Mouse (Mus musculus) CH12.LX (cell line): Measurements from ENCODE around the gene Ptpn5. TPM values are rescaled to one million over a fixed set of nuclear protein-coding genes. Genes with fewer than 3 reads are reported as not detected.

Experiments
- DNase-seq: peaks from one replicate; pipeline ENCODE4 v3.0.0-alpha.2; 2013; ENCODE audit errors: extremely low read depth
- H3K27ac ChIP-seq: 2 replicates; pipeline ENCODE4 v1.5.1; 2012; ENCODE audit warnings: low read depth, mild to moderate bottlenecking, control low read depth, moderate library complexity; ENCODE audit not compliant: insufficient read depth
- H3K27me3 ChIP-seq: replicated peaks from 2 replicates; pipeline ENCODE3; 2012; ENCODE audit warnings: inconsistent platforms
- H3K36me3 ChIP-seq, 2 experiments: replicated peaks in 1 of 2; 2 replicates each; pipeline versions ENCODE3 to v1.6.1; 2012; ENCODE audit warnings: inconsistent platforms in 1 of 2, low read length in 1 of 2, mild to moderate bottlenecking in 1 of 2, mixed read lengths in 1 of 2, moderate library complexity in 1 of 2; ENCODE audit not compliant: control insufficient read depth in 1 of 2, insufficient read depth in 1 of 2
- H3K4me1 ChIP-seq, 2 experiments: 2 replicates each; pipeline ENCODE4 v1.6.1; 2012; ENCODE audit warnings: inconsistent platforms in 1 of 2, moderate library complexity in 1 of 2; ENCODE audit not compliant: insufficient read depth in 2 of 2, control insufficient read depth in 1 of 2
- H3K4me2 ChIP-seq: 2 replicates; pipeline ENCODE4 v1.6.1; 2012; ENCODE audit warnings: low read depth, mild to moderate bottlenecking, control low read depth; ENCODE audit not compliant: poor library complexity, insufficient read depth, severe bottlenecking
- H3K4me3 ChIP-seq, 3 experiments: fragments of 150-350 bp in 1 of 3; sonication (generic) in 1 of 3; replicated peaks in 1 of 3; 2 replicates each; pipeline versions ENCODE3 to v1.5.1; 2011 to 2012; ENCODE audit warnings: low read depth in 2 of 3, low read length in 2 of 3, mild to moderate bottlenecking in 2 of 3, moderate library complexity in 2 of 3, control low read depth in 1 of 3, improper control_type of control experiment in 1 of 3, inconsistent platforms in 1 of 3, mixed read lengths in 1 of 3; ENCODE audit not compliant: poor library complexity in 1 of 3
- H3K79me2 ChIP-seq: replicated peaks from 2 replicates; pipeline ENCODE4 v1.6.1; 2012; ENCODE audit warnings: mild to moderate bottlenecking, moderate library complexity; ENCODE audit not compliant: control insufficient read depth, poor library complexity, insufficient read depth, severe bottlenecking; ENCODE audit errors: extremely low read depth
- H3K9ac ChIP-seq: 2 replicates; pipeline ENCODE4 v1.6.1; 2012; ENCODE audit warnings: low read depth, mild to moderate bottlenecking, control low read depth, moderate library complexity; ENCODE audit not compliant: insufficient read depth
- H3K9me3 ChIP-seq: replicated peaks from 2 replicates; pipeline ENCODE3; 2012; ENCODE audit warnings: low read length, inconsistent platforms, mixed read lengths
- BHLHE40 ChIP-seq: IDR thresholded peaks from 2 replicates; pipeline ENCODE4 v1.6.1; 2011; ENCODE audit warnings: mild to moderate bottlenecking, low read depth, low read length, improper control_type of control experiment
- CHD1 ChIP-seq: IDR thresholded peaks from 2 replicates; pipeline ENCODE4 v1.6.1; 2012; ENCODE audit warnings: low read depth, low read length, improper control_type of control experiment, inconsistent platforms
- CHD2 ChIP-seq: IDR thresholded peaks from 2 replicates; pipeline ENCODE4 v1.6.1; 2011; ENCODE audit warnings: low read length, improper control_type of control experiment
- CTCF ChIP-seq, 2 experiments: IDR thresholded peaks in 1 of 2; conservative IDR thresholded peaks in 1 of 2; 2 replicates each; pipeline ENCODE4 v1.5.1; 2011 to 2012; ENCODE audit warnings: low read depth in 2 of 2, low read length in 2 of 2, improper control_type of control experiment in 1 of 2, inconsistent platforms in 1 of 2, mild to moderate bottlenecking in 1 of 2, moderate library complexity in 1 of 2
- E2F4 ChIP-seq: IDR thresholded peaks from 2 replicates; pipeline ENCODE4 v1.6.1; 2011; ENCODE audit warnings: low read depth, low read length, improper control_type of control experiment; ENCODE audit not compliant: insufficient replicate concordance
- ELF1 ChIP-seq: IDR thresholded peaks from 2 replicates; pipeline ENCODE4 v1.6.1; 2014; ENCODE audit warnings: low read depth, mild to moderate bottlenecking, inconsistent platforms, low read length, improper control_type of control experiment
- EP300 ChIP-seq: IDR thresholded peaks from 2 replicates; pipeline ENCODE4 v1.6.1; 2011; ENCODE audit warnings: low read length, improper control_type of control experiment
- ETS1 ChIP-seq: conservative IDR thresholded peaks from 2 replicates; pipeline ENCODE4 v1.6.1; 2012; ENCODE audit warnings: low read depth, mild to moderate bottlenecking, inconsistent platforms, low read length, improper control_type of control experiment, moderate library complexity
- GABPA ChIP-seq: IDR thresholded peaks from 2 replicates; pipeline ENCODE4 v1.6.1; 2012; ENCODE audit warnings: low read depth, low read length, improper control_type of control experiment, inconsistent platforms; ENCODE audit not compliant: insufficient replicate concordance
- HCFC1 ChIP-seq: IDR thresholded peaks from 2 replicates; pipeline ENCODE4 v1.6.1; 2012; ENCODE audit warnings: low read depth, mild to moderate bottlenecking, inconsistent platforms, low read length, improper control_type of control experiment
- IRF4 ChIP-seq: IDR thresholded peaks from 2 replicates; pipeline ENCODE4 v1.6.1; 2014; ENCODE audit warnings: low read depth, mild to moderate bottlenecking, inconsistent platforms, low read length, improper control_type of control experiment
- JUN ChIP-seq: IDR thresholded peaks from 2 replicates; pipeline ENCODE4 v1.6.1; 2011; ENCODE audit warnings: low read depth, mild to moderate bottlenecking, low read length, improper control_type of control experiment, moderate library complexity; ENCODE audit not compliant: insufficient read depth
- KAT2A ChIP-seq: IDR thresholded peaks from 2 replicates; pipeline ENCODE4 v1.6.1; 2012; ENCODE audit warnings: low read length, improper control_type of control experiment, inconsistent platforms; ENCODE audit not compliant: insufficient replicate concordance
- MAFK ChIP-seq: IDR thresholded peaks from 2 replicates; pipeline ENCODE4 v1.6.1; 2011; ENCODE audit warnings: low read length, improper control_type of control experiment; ENCODE audit not compliant: insufficient replicate concordance
- MAX ChIP-seq: IDR thresholded peaks from 2 replicates; pipeline ENCODE4 v1.6.1; 2011; ENCODE audit warnings: low read length, improper control_type of control experiment
- MEF2A ChIP-seq: IDR thresholded peaks from 2 replicates; pipeline ENCODE4 v1.6.1; 2014; ENCODE audit warnings: low read depth, mild to moderate bottlenecking, inconsistent platforms, low read length, improper control_type of control experiment, borderline replicate concordance
- MXI1 ChIP-seq: IDR thresholded peaks from 2 replicates; pipeline ENCODE4 v1.6.1; 2011; ENCODE audit warnings: mild to moderate bottlenecking, low read depth, low read length, improper control_type of control experiment
- MYC ChIP-seq: IDR thresholded peaks from 2 replicates; pipeline ENCODE4 v1.6.1; 2011; ENCODE audit warnings: low read depth, mild to moderate bottlenecking, improper control_type of control experiment, low read length
- NELFE ChIP-seq: IDR thresholded peaks from 2 replicates; pipeline ENCODE4 v1.6.1; 2011; ENCODE audit warnings: low read depth, low read length, improper control_type of control experiment
- NRF1 ChIP-seq: IDR thresholded peaks from 2 replicates; pipeline ENCODE4 v1.6.1; 2014; ENCODE audit warnings: low read depth, mild to moderate bottlenecking, inconsistent platforms, low read length, improper control_type of control experiment, moderate library complexity
- PAX5 ChIP-seq: IDR thresholded peaks from 2 replicates; pipeline ENCODE4 v1.6.1; 2012; ENCODE audit warnings: low read length, inconsistent platforms, mixed read lengths
- POLR2A ChIP-seq: IDR thresholded peaks from 2 replicates; pipeline ENCODE4 v1.6.1; 2011; ENCODE audit warnings: low read depth, mild to moderate bottlenecking, improper control_type of control experiment, low read length
- RCOR1 ChIP-seq: conservative IDR thresholded peaks from 2 replicates; pipeline ENCODE4 v1.6.1; 2012; ENCODE audit warnings: low read depth, mild to moderate bottlenecking, inconsistent platforms, low read length, improper control_type of control experiment
- SIN3A ChIP-seq: IDR thresholded peaks from 2 replicates; pipeline ENCODE4 v1.6.1; 2012; ENCODE audit warnings: low read length, improper control_type of control experiment, inconsistent platforms
- TBP ChIP-seq: conservative IDR thresholded peaks from 2 replicates; pipeline ENCODE4 v1.6.1; 2011; ENCODE audit warnings: low read depth, low read length, improper control_type of control experiment
- TCF12 ChIP-seq: IDR thresholded peaks from 2 replicates; pipeline ENCODE4 v1.6.1; 2014; ENCODE audit warnings: low read depth, mild to moderate bottlenecking, inconsistent platforms, low read length, improper control_type of control experiment
- UBTF ChIP-seq: IDR thresholded peaks from 2 replicates; pipeline ENCODE4 v1.6.1; 2012; ENCODE audit warnings: low read depth, mild to moderate bottlenecking, inconsistent platforms, low read length, improper control_type of control experiment, moderate library complexity
- USF1 ChIP-seq: IDR thresholded peaks from 2 replicates; pipeline ENCODE4 v1.6.1; 2014; ENCODE audit warnings: low read depth, mild to moderate bottlenecking, inconsistent platforms, low read length, improper control_type of control experiment
- USF2 ChIP-seq: conservative IDR thresholded peaks from 2 replicates; pipeline ENCODE4 v1.6.1; 2011; ENCODE audit warnings: low read depth, low read length, improper control_type of control experiment
- ZKSCAN1 ChIP-seq: IDR thresholded peaks from 2 replicates; pipeline ENCODE4 v1.6.1; 2012; ENCODE audit warnings: low read depth, inconsistent platforms, low read length, improper control_type of control experiment, borderline replicate concordance
- dilution Hi-C: fragments of 300-500 bp; cut with MboI; formaldehyde crosslinking; loops from 2 replicates; pipeline ENCODE4 v1.14.3; 2020; ENCODE audit warnings: low sequenced_read_pairs; ENCODE audit not compliant: extremely low pct_unique_long_range_greater_than_20kb, extremely low pct_ligation_motif_present
- in situ Hi-C: fragments of 300-500 bp; cut with MboI; formaldehyde crosslinking; loops from 3 replicates; pipeline ENCODE4 v1.14.3; 2019; ENCODE audit warnings: low sequenced_read_pairs, low pct_ligation_motif_present, low pct_unique_long_range_greater_than_20kb, mixed read lengths
- polyA plus RNA-seq: library from polyadenylated mRNA; unstranded; fragments of >175 nt; gene quantifications from 2 replicates; pipeline ENCODE4 v1.2.1, GENCODE M21; 2012; ENCODE audit warnings: low read depth; ENCODE audit not compliant: insufficient read length
- total RNA-seq, 2 experiments: library from RNA; depleted of rRNA; stranded (reverse); fragments of 300-350 nt in 1 of 2; fragments of >200 nt in 1 of 2; gene quantifications; 2 replicates each; pipeline ENCODE4 v1.2.3; 2012 to 2014

The Ptpn5 gene
- total and polyA plus RNA-seq, 3 experiments, result 0.90 to 3.4 (median 1.9) TPM

- Histone ChIP-seq H3K4me2 (no peak overlapping the region), H3K27me3 (no peaks in the 10 kb centered on the region), H3K27ac (no peak overlapping the region), H3K4me3 (no peak overlapping the region), H3K4me1 (peaks cover 10 to 49% of the 10 kb centered on the region in 2 experiments), H3K36me3 (no peaks in the 10 kb centered on the region), H3K9ac (no peak overlapping the region), H3K9me3 (no peaks in the 10 kb centered on the region), H3K79me2 (no peaks in the 10 kb centered on the region)
- DNase-seq, result no peak
- in situ Hi-C loops, result loop anchor here (5.0 to 10.0 kb wide), 2 partner anchors 62 to 179 kb away; no protein-coding TSS in a partner anchor
- TF ChIP-seq GABPA (no peak), PAX5 (no peak), CTCF (conservative IDR thresholded peaks at IDR 0.05 in 1 of 2, IDR thresholded peaks at IDR 0.05 in 1 of 2; ENCODE audit: low read depth in 2 of 2, low read length in 2 of 2) (no peak), MAFK (no peak), E2F4 (no peak), CHD1 (no peak), USF2 (no peak), KAT2A (no peak), UBTF (no peak), MAX (no peak)
- dilution Hi-C loops, result no loop called here
Observed at GRCm38 (mm10) chr7:47144299-47144698, 10.8 kb upstream of the Ptpn5 start.

- peak; percentile 86 for DNase-seq
- peak overlapping the region in 1 of 3 experiments; percentile 15 for H3K4me3 ChIP-seq
- peak overlapping the region; percentile 96 for H3K27ac ChIP-seq
- no peaks in the 10 kb centered on the region for H3K27me3 ChIP-seq
- H3K36me3 ChIP-seq, result no peaks in the 10 kb centered on the region
- peak overlapping the region; percentile 18 for H3K4me2 ChIP-seq
- no peaks in the 10 kb centered on the region for H3K79me2 ChIP-seq
- dilution Hi-C loops, result no loop called here
- in situ Hi-C loops, result loop anchor here (5.0 to 10.0 kb wide), 2 partner anchors 58 to 175 kb away; no protein-coding TSS in a partner anchor
- H3K9ac ChIP-seq, result no peak overlapping the region; the same call in 1 of the 2 replicates
- H3K4me1 ChIP-seq, result peaks cover 10 to 41% of the 10 kb centered on the region in 2 experiments
- no peaks in the 10 kb centered on the region for H3K9me3 ChIP-seq
- no peak for TF ChIP-seq MAX
- TF ChIP-seq JUN, result no peak
- peak; percentile 60; the same call in 1 of the 2 replicates for TF ChIP-seq TCF12
- 0 out of 2 replicates have a peak, but pooled peaks have one; percentile 52 for TF ChIP-seq SIN3A
- peak; percentile 43 for TF ChIP-seq ETS1
- peak; percentile 33; the same call in 1 of the 2 replicates for TF ChIP-seq BHLHE40
- TF ChIP-seq ELF1, result peak; percentile 66; the same call in 1 of the 2 replicates
- TF ChIP-seq NELFE, result no peak
- no peak for TF ChIP-seq USF2
- TF ChIP-seq EP300, result peak; percentile 61
- TF ChIP-seq CHD1, result 0 out of 2 replicates have a peak, but pooled peaks have one; percentile 59
- TF ChIP-seq MYC, result 0 out of 2 replicates have a peak, but pooled peaks have one; percentile 11
- TF ChIP-seq NRF1, result 0 out of 2 replicates have a peak, but pooled peaks have one; percentile 34
- no peak for TF ChIP-seq CHD2
- TF ChIP-seq MXI1, result peak; percentile 71; the same call in 1 of the 2 replicates
- no peak; a peak in 1 of 4 replicates for TF ChIP-seq CTCF (conservative IDR thresholded peaks at IDR 0.05 in 1 of 2, IDR thresholded peaks at IDR 0.05 in 1 of 2; ENCODE audit: low read depth in 2 of 2, low read length in 2 of 2)
- peak; percentile 39; the same call in 1 of the 2 replicates for TF ChIP-seq POLR2A
- no peak for TF ChIP-seq USF1
- TF ChIP-seq HCFC1, result no peak; the same call in 1 of the 2 replicates
- 0 out of 2 replicates have a peak, but pooled peaks have one; percentile 23 for TF ChIP-seq TBP
- no peak for TF ChIP-seq PAX5
- no peak for TF ChIP-seq ZKSCAN1
- TF ChIP-seq UBTF, result 0 out of 2 replicates have a peak, but pooled peaks have one; percentile 23
- TF ChIP-seq MEF2A, result peak; percentile 75
- TF ChIP-seq IRF4, result no peak; the same call in 1 of the 2 replicates
- no peak for TF ChIP-seq RCOR1
- TF ChIP-seq GABPA, result no peak
Observed at GRCm38 (mm10) chr7:47139823-47140325, 6.4 kb upstream of the Ptpn5 start.
